Mouse (Mus musculus) erythroblast, embryonic 14.5 days (primary cell): Measurements from ENCODE around the gene Blcap.

Experiments used
- GATA1 ChIP-seq: IDR thresholded peaks from 2 replicates; pipeline ENCODE4 v1.6.1; 2012; ENCODE audit warnings: low read length, inconsistent platforms, mixed read lengths
- TAL1 ChIP-seq: IDR thresholded peaks from 3 replicates; pipeline ENCODE4 v1.6.1; 2012; ENCODE audit warnings: low read length, inconsistent platforms, mixed read lengths

- no peak for TF ChIP-seq TAL1
- no peak for TF ChIP-seq GATA1
These were observed 61.0 kb downstream of the Blcap start for GRCm38 (mm10) chr2:157510031-157510430.
